Mouse (Mus musculus) kidney, adult 2 months (tissue): ENCODE results near the gene Rbpjl.

Experiments
- CTCF ChIP-seq: fragments of 200-500 bp; conservative IDR thresholded peaks from 2 replicates; pipeline ENCODE4 v1.5.1; 2011; ENCODE audit warnings: low read depth, mild to moderate bottlenecking, control low read depth, low read length, moderate library complexity, mixed read lengths; ENCODE audit not compliant: insufficient read depth, insufficient read length
- POLR2A ChIP-seq: fragments of 200-500 bp; IDR thresholded peaks from one replicate; pipeline ENCODE4 v1.6.1; 2011; ENCODE audit warnings: low read depth, low read length, control low read depth

GRCm38 (mm10) chr2:164422675-164423393, 19.9 kb downstream of the Rbpjl start:
- TF ChIP-seq POLR2A: no peak
- TF ChIP-seq CTCF: no peak
